Mouse (Mus musculus) midbrain, embryonic 16.5 days (tissue): ENCODE measurements at regions not wholly inside any gene's neighbourhood (a gene's known extent, or its start where the extent isn't known, plus 50 kb on each side); places are given as distances from the start of the nearest gene placed in this dataset.

Experiments
- ATAC-seq: fragments of 200-750 bp; cut with Nextera tagmentation; 2 replicates; pipeline ENCODE4 v1.8.0; 2017; ENCODE audit warnings: moderate TSS enrichment
- H3K27ac ChIP-seq: fragments of 300-500 bp; sonication (generic); 2 replicates; pipeline ENCODE4 v1.5.1; 2014; ENCODE audit warnings: mild to moderate bottlenecking, low read length, mixed read lengths
- H3K27me3 ChIP-seq: fragments of 300-500 bp; sonication (generic); 2 replicates; pipeline ENCODE4 v1.6.1; 2014; ENCODE audit warnings: low read depth, low read length, mixed read lengths; ENCODE audit not compliant: control insufficient read depth, insufficient read depth
- H3K36me3 ChIP-seq: fragments of 300-500 bp; sonication (generic); 2 replicates; pipeline ENCODE4 v1.6.1; 2014; ENCODE audit warnings: mild to moderate bottlenecking, low read length, moderate library complexity, mixed read lengths; ENCODE audit not compliant: control insufficient read depth, insufficient read depth
- H3K4me1 ChIP-seq: fragments of 300-500 bp; sonication (generic); 2 replicates; pipeline ENCODE4 v1.6.1; 2014; ENCODE audit warnings: mild to moderate bottlenecking, low read length, mixed read lengths; ENCODE audit not compliant: control insufficient read depth, insufficient read depth
- H3K4me2 ChIP-seq: fragments of 300-500 bp; sonication (generic); 2 replicates; pipeline ENCODE4 v1.6.1; 2014; ENCODE audit warnings: mild to moderate bottlenecking, low read length, mixed read lengths
- H3K4me3 ChIP-seq: fragments of 300-500 bp; sonication (generic); 2 replicates; pipeline ENCODE4 v1.5.1; 2014; ENCODE audit warnings: low read depth, mild to moderate bottlenecking, low read length, moderate library complexity, mixed read lengths
- H3K9ac ChIP-seq: fragments of 300-500 bp; sonication (generic); 2 replicates; pipeline ENCODE4 v1.6.1; 2014; ENCODE audit warnings: low read depth, low read length, mixed read lengths
- H3K9me3 ChIP-seq: fragments of 300-500 bp; sonication (generic); replicated peaks from 2 replicates; pipeline ENCODE4 v1.6.1; 2014; ENCODE audit warnings: mild to moderate bottlenecking, low read length, mixed read lengths; ENCODE audit not compliant: control insufficient read depth, poor library complexity, severe bottlenecking
- WGBS: fragments of 180-500 bp; shearing (Covaris S2); extraction: QIAGEN DNeasy Blood & Tissue Kit; methylation state at CpG from one replicate; pipeline ENCODE4 v1.1.7; 2014; 5-methylcytosine and 5-hydroxymethylcytosine counted together

DNA sequence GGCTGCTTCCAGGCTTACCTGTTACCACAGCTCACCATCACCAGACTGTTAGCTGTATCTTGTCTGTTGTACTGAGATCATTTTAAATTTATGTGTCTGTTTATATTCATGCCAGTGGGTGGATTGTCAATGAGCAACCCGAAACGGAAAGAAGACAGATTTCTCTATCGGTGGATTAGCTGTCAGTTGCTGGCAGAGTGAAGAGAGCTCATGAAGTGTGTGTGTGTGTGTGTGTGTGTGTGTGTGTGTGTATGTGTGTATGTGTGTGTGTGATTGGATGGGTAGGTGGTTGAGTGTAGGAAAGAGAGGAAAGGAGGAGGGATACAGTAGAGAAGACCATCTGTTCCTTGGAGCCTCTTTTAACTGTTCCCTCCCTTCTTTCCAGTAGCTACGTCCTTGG is 223.3 kb upstream of the Gm10131 start:
- no peak for ATAC-seq
- Histone ChIP-seq H3K4me1 (no peaks in the 10 kb centered on the region), H3K27me3 (no peaks in the 10 kb centered on the region), H3K9ac (no peak overlapping the region), H3K9me3 (no peaks in the 10 kb centered on the region), H3K4me2 (no peak overlapping the region), H3K4me3 (no peak overlapping the region), H3K27ac (no peak overlapping the region), H3K36me3 (no peaks in the 10 kb centered on the region)
- 81% methylated on average over 4 of the region's 4 CpGs for WGBS

DNA sequence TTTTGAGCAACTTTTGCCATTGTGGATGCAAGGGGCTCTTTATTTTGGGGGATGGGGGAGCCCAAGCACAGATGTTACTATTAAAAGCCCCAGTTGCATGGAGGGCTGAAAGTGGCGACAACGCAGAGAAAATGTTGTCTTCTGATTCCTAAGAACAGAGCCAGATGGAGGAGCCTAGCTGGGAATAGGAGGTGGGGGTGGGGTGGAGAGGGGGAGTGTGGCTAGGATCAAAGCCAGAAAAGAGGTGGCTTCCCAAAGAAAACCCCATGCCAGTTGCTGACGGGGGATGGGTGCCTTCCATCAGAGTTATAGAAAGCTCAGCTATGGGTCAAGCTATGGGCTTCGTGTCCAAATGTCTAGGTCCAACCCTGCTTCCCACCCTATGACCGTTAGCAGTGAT is 220.1 kb upstream of the Gm10131 start:
- H3K9me3 ChIP-seq, result no peaks in the 10 kb centered on the region
- no peaks in the 10 kb centered on the region for H3K27me3 ChIP-seq
- no peak for ATAC-seq
- H3K36me3 ChIP-seq, result no peaks in the 10 kb centered on the region
- H3K4me2 ChIP-seq, result no peak overlapping the region
- peaks cover 9% of the 10 kb centered on the region for H3K4me1 ChIP-seq
- no peak overlapping the region for H3K27ac ChIP-seq
- no peak overlapping the region for H3K4me3 ChIP-seq
- 69% methylated on average over 5 of the region's 5 CpGs for WGBS
- H3K9ac ChIP-seq, result no peak overlapping the region

DNA sequence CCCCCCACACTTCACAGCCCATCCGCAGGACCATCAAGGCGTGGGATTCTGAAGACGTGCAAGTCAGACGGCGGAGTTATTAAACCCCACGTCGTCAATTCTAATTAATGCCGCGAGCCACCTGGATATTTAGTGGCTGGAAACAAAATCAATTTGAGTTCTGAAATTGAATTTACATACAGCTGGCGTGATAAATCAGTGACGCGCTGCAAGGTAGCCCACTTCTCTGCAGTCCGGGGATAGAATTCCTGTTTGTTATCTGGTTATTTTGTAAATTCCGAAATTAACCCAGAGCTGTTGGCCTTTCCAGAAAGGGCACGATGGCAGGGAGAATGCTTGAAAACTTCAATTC is 215.1 kb upstream of the Gm10131 start:
- Histone ChIP-seq H3K4me3 (peak overlapping the region; percentile 30), H3K36me3 (no peaks in the 10 kb centered on the region), H3K4me2 (peak overlapping the region; percentile 65), H3K4me1 (peaks cover 37% of the 10 kb centered on the region), H3K27me3 (no peaks in the 10 kb centered on the region), H3K9ac (peak overlapping the region; percentile 58), H3K27ac (peak overlapping the region; percentile 85), H3K9me3 (no peaks in the 10 kb centered on the region)
- ATAC-seq, result no peak
- 3% methylated on average over 15 of the region's 15 CpGs for WGBS

DNA sequence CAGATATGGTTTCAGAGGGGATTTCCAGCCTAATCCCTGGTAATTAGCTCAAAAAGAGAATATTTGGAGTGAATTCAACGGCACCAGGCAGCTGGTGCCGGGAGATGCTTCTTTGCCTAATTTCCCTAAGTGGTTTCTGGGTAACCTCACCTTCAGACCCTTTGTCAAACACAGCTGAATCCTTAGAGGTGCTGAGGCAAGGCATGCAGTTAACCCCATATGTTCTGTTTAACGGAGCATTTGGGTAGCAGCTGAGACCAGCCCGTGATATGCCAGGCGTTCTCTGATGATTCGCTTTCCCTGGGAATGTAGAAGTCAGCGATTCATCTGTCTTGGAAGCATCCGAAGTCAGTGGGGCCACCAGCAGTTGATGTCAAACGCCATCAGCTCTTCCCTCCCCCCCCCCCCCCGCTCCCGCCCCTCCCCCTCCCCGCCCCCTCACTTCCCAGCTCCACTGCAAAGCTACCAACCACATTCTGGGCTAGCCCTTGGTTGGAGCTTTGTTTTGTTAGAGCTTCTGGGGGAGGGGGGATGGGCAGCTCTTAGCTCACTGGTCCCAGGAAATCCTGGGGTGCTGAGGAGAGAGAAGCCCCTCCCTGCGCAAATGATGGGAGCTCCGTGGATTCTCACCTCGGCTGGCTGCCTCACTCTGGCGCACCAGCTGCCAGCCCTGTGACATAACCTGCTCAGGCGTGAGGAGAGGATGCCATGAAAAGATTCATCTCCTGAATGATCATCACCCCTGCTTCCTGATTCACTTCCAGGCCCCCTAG is 214.5 kb upstream of the Gm10131 start:
- peak; percentile 77 for ATAC-seq

DNA sequence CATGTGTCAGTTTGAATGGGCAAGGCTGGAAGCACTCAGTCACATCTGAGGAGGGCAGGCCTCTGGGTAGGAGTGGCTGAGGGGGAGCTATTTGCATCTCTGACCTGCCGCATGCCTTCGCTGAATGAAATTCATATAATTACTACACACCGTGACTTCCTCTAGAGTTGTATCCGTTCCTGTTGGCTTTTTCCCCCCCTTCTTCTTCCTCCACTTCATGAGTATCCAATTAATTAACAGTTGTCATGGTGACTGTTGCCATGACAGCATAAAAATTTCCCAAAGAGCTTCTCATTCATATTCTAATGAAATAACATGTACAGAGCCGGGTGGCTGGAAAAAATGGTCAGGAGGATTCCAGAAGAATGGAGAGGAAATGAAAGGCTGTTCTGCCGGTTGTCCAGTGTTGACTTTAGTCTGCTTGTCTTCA is 208.6 kb upstream of the Gm10131 start:
- Histone ChIP-seq H3K4me3 (no peak overlapping the region), H3K27ac (peak overlapping the region; percentile 87), H3K4me2 (peak overlapping the region; percentile 21; the same call in 1 of the 2 replicates), H3K36me3 (no peaks in the 10 kb centered on the region), H3K4me1 (peaks cover 30% of the 10 kb centered on the region), H3K9ac (peak overlapping the region; percentile 16; the same call in 1 of the 2 replicates), H3K9me3 (no peaks in the 10 kb centered on the region), H3K27me3 (no peaks in the 10 kb centered on the region)
- peak; percentile 84 for ATAC-seq
- WGBS, result 6% methylated on average over 6 of the region's 6 CpGs

More for the DNA sequence above, 214.5 kb upstream of the Gm10131 start:
- no peaks in the 10 kb centered on the region for H3K27me3 ChIP-seq
- under 1% methylated on average over 14 of the region's 17 CpGs for WGBS
- H3K4me2 ChIP-seq, result peak overlapping the region; percentile 65
- H3K27ac ChIP-seq, result peak overlapping the region; percentile 85
- H3K9me3 ChIP-seq, result no peaks in the 10 kb centered on the region
- peaks cover 37% of the 10 kb centered on the region for H3K4me1 ChIP-seq
- H3K9ac ChIP-seq, result peak overlapping the region; percentile 58
- H3K4me3 ChIP-seq, result peak overlapping the region; percentile 30
- no peaks in the 10 kb centered on the region for H3K36me3 ChIP-seq

DNA sequence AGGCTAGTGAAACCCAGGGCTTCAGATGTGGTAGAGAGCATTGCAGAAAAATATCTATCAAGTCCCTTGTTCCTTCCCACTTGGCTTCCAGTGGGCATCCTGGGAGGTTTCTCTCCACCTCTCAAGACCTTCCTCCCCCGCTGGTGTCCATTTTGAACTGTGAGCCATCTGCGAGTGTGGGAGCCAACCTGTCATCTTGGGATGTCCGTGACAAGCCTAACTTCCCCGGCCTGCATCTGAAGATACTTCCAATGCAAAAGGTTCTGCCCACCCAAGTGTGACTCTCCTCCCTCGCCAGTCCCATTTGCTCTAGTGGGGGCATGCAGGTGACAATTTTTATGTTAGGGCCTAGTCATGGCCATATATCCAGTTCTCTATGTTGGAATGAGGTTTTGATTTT is 208.2 kb upstream of the Gm10131 start:
- Histone ChIP-seq H3K27ac (peak overlapping the region; percentile 87), H3K36me3 (no peaks in the 10 kb centered on the region), H3K9me3 (no peaks in the 10 kb centered on the region), H3K4me3 (no peak overlapping the region), H3K4me2 (peak overlapping the region; percentile 21; the same call in 1 of the 2 replicates), H3K27me3 (no peaks in the 10 kb centered on the region), H3K4me1 (peaks cover 25% of the 10 kb centered on the region), H3K9ac (peak overlapping the region; percentile 16; the same call in 1 of the 2 replicates)
- peak; percentile 29 for ATAC-seq
- 69% methylated on average over 5 of the region's 5 CpGs for WGBS

DNA sequence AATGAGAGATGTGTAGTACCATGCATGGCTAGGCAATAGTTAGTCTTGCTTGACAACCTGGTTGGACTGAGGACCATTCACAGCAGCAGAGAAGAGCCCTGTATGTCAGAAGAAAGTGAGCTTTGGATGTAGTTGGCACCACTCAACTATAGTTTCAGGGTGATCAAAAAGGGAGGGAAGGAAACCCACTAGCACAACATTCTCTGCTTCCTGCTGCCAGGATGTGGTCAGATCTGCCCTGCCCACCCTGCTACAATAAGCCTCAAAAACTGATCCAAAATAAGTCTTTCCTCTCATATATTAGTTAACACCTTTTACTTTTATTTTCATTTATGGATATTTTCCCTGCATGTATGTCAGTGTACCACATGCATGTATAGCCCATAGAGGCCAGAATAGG is 203.7 kb upstream of the Gm10131 start:
- H3K9ac ChIP-seq, result no peak overlapping the region
- H3K4me1 ChIP-seq, result peaks cover 9% of the 10 kb centered on the region
- no peaks in the 10 kb centered on the region for H3K36me3 ChIP-seq

DNA sequence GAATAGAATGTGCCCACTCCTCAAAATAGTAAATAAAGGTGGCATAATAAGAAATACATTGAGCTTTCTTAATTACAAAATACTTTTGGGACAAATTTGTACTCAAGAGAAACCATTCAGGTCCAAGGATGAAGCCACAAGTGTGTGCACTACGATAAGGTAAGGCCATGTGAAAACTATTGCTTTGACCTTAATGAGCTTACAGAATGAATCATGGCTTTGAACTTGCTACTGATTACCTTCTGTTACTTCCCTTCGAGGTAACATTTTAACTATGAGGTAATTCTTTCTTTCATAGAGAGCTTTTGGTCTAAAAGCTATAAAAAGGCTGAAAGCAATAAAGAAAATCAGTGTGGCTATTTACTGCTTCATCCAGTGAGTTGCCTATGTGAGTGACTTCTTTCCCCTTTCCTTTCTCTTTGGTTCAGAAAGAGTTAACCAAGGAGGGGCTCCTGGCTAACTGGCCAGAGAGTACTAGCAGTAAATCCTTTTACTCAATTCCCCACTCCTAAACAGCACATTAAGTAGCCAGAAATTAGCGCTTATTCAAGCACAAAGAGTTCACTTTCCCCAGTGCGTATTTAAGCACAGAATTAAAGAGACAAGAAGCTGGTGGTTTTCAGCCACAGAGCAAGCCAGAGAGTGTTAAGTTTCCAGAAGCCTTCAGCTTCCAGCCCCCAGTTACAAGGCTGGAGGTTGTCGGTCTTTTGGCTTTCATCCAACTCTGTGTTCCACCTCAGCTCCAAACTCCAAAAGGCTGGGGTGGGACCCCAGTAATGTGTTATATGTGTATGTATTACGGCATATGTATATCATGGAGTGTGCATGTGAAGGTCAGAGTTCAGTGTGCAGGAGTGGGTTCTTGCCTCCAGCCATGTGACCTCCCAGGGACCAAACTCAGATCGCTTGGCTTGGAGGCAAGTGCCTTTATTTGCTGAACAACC is 194.3 kb upstream of the Gm10131 start:
- no peak overlapping the region for H3K4me3 ChIP-seq
- no peak overlapping the region for H3K4me2 ChIP-seq
- no peak overlapping the region for H3K27ac ChIP-seq
- H3K9me3 ChIP-seq, result no peaks in the 10 kb centered on the region; the same call in 1 of the 2 replicates
- H3K9ac ChIP-seq, result no peak overlapping the region
- WGBS, result 49% methylated on average over 7 of the region's 7 CpGs
- H3K36me3 ChIP-seq, result no peaks in the 10 kb centered on the region
- no peak for ATAC-seq
- no peaks in the 10 kb centered on the region for H3K27me3 ChIP-seq
- H3K4me1 ChIP-seq, result no peaks in the 10 kb centered on the region

More for the DNA sequence above, 203.7 kb upstream of the Gm10131 start:
- no peaks in the 10 kb centered on the region for H3K27me3 ChIP-seq
- ATAC-seq, result no peak
- no peaks in the 10 kb centered on the region for H3K9me3 ChIP-seq
- H3K27ac ChIP-seq, result no peak overlapping the region
- no peak overlapping the region for H3K4me3 ChIP-seq
- H3K4me2 ChIP-seq, result no peak overlapping the region

DNA sequence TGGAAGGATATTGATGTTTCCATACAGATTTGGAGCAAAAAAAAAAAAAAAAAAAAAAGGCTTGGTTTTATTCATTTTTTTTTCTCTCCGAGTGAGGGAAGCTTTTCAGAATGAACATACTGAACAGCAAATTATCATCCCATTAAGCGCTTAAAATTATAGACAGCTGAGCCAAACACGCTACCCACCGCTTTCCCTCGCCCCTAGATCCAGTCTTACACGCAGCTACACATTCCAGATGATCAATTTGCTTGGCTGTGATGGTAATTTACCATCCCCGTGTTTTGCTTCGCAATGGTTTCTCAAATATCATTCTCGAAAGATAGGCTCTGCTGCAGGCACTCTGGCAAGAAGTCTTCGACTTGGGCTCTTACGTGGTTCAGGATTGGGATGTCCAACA is 192.3 kb upstream of the Gm10131 start:
- Histone ChIP-seq H3K4me1 (no peaks in the 10 kb centered on the region), H3K9me3 (no peaks in the 10 kb centered on the region; the same call in 1 of the 2 replicates), H3K4me3 (no peak overlapping the region), H3K4me2 (no peak overlapping the region), H3K9ac (no peak overlapping the region), H3K36me3 (no peaks in the 10 kb centered on the region), H3K27ac (no peak overlapping the region), H3K27me3 (no peaks in the 10 kb centered on the region)
- ATAC-seq, result no peak
- 87% methylated on average over 11 of the region's 11 CpGs for WGBS
